In genomic region chr10:111313282-111313681, GRCm38 (mm10) we compare ENCODE assay signal across 29 mouse cellular contexts. TPM values are rescaled to one million over a fixed set of nuclear protein-coding genes. Genes with fewer than 3 reads are reported as not detected.
DNase-seq lines count a peak whose midpoint lies in the region; ATAC-seq lines count a peak whose summit lies in the region.
"Had no signal": no experiment of that assay in that cellular context is flagged by ENCODE, and none has a peak within 500 bp of the region (broad histone marks: within the 10 kb centered on the region; RNA-seq: fewer than 3 reads in every experiment).

No protein-coding gene starts in this region.

- H3K4me1 ChIP-seq in liver, embryonic 11.5 days (replicated peaks; ENCODE audit: control insufficient read depth, insufficient read depth, low read length): no peaks in the 10 kb centered on the region
- H3K4me1 ChIP-seq in limb, embryonic 10.5 days: peaks cover 9% of the 10 kb centered on the region; the same call in 1 of the 2 replicates
- H3K4me1 ChIP-seq: intestine, embryonic 15.5 days; liver, embryonic 15.5 days; midbrain, embryonic 13.5 days had no signal

- H3K27me3 ChIP-seq in liver, embryonic 11.5 days (replicated peaks; ENCODE audit: control insufficient read depth, insufficient read depth, low read length): 0 out of 2 replicates have a peak, but pooled peaks cover 2% of the 10 kb centered on the region
- H3K27me3 ChIP-seq in limb, embryonic 10.5 days (ENCODE audit: low read depth, poor library complexity, severe bottlenecking): no peaks in the 10 kb centered on the region
- H3K27me3 ChIP-seq: intestine, embryonic 15.5 days; liver, embryonic 15.5 days; midbrain, embryonic 13.5 days; Patski had no signal

- DNase-seq in embryo, embryonic 10 days (ENCODE audit: low spot score): peak; percentile 20
- DNase-seq in embryo, embryonic 11 days: no peak
- peak; percentile 20 for DNase-seq in liver, embryonic 11.5 days (ENCODE audit: low spot score)
- DNase-seq in liver: no peak
- DNase-seq in 3T3-L1 (ENCODE audit: low read depth, low spot score): peak; percentile 12
- peak; percentile 20 for DNase-seq in limb, embryonic 10.5 days (ENCODE audit: low spot score)
- DNase-seq in cerebellum, adult 8-10 months: no peak
- DNase-seq: adrenal gland, adult 8-10 months; cerebellum, adult 11-12 months; cerebellum, postnatal 14 days; forebrain, postnatal 0 days; gastrocnemius, postnatal 25 days; heart, adult 2 months; heart, postnatal 36 days; kidney, adult 9 months; kidney, postnatal 25 days; lung, postnatal 14 days; spleen, adult 18-20 months; thymus, postnatal 14 days had no signal

- H3K36me3 ChIP-seq in liver, embryonic 11.5 days (ENCODE audit: control insufficient read depth, insufficient read depth, low read length): no peaks in the 10 kb centered on the region
- no peaks in the 10 kb centered on the region for H3K36me3 ChIP-seq in limb, embryonic 10.5 days
- H3K36me3 ChIP-seq: forebrain, embryonic 10.5 days; G1E; intestine, embryonic 15.5 days; liver, embryonic 15.5 days; midbrain, embryonic 13.5 days had no signal

- no peak overlapping the region for H3K27ac ChIP-seq in liver, embryonic 11.5 days (ENCODE audit: low read depth, low read length)
- no peak overlapping the region for H3K27ac ChIP-seq in limb, embryonic 10.5 days
- H3K27ac ChIP-seq: forebrain, embryonic 10.5 days; heart, adult 2 months; hindbrain, embryonic 14.5 days; intestine, embryonic 15.5 days; layer of hippocampus, adult 2 months; liver, embryonic 15.5 days; midbrain, embryonic 13.5 days had no signal

- no peak overlapping the region for H3K4me3 ChIP-seq in liver, embryonic 11.5 days (ENCODE audit: low read depth, low read length)
- H3K4me3 ChIP-seq in limb, embryonic 10.5 days: no peak overlapping the region
- H3K4me3 ChIP-seq: forebrain, embryonic 10.5 days; heart, adult 2 months; intestine, embryonic 15.5 days; layer of hippocampus, adult 2 months; liver, embryonic 15.5 days; megakaryocyte, embryonic 14.5 days; midbrain, embryonic 13.5 days had no signal

- no peak for ATAC-seq in liver, embryonic 11.5 days (replicated peaks; ENCODE audit: low FRiP score)
- ATAC-seq: activated CD4-positive, CD25-positive, alpha-beta regulatory T cell, adult 4 months; forebrain, postnatal 0 days; intestine, embryonic 15.5 days; midbrain, embryonic 13.5 days; Patski had no signal

- H3K9ac ChIP-seq in liver, embryonic 11.5 days (ENCODE audit: low read depth, low read length): no peak overlapping the region
- H3K9ac ChIP-seq: forebrain, postnatal 0 days; hindbrain, embryonic 14.5 days; intestine, embryonic 15.5 days; liver, embryonic 15.5 days; midbrain, embryonic 13.5 days had no signal

- H3K4me2 ChIP-seq in liver, embryonic 11.5 days: no peak overlapping the region
- H3K4me2 ChIP-seq: hindbrain, embryonic 14.5 days; intestine, embryonic 15.5 days; liver, embryonic 15.5 days; midbrain, embryonic 13.5 days had no signal

- WGBS in liver, embryonic 11.5 days: 76% methylated on average over 6 of the region's 6 CpGs
- WGBS in limb, embryonic 10.5 days: 76% methylated on average over 6 of the region's 6 CpGs

- H3K9me3 ChIP-seq in liver, embryonic 11.5 days (ENCODE audit: control insufficient read depth, low read length): no peaks in the 10 kb centered on the region
- no peaks in the 10 kb centered on the region for H3K9me3 ChIP-seq in limb, embryonic 10.5 days (replicated peaks)
- H3K9me3 ChIP-seq: forebrain, embryonic 10.5 days; G1E; intestine, embryonic 15.5 days; liver, embryonic 15.5 days; midbrain, embryonic 13.5 days had no signal

RNA-seq across cellular contexts. Expression of gene Bbs10, which starts 14.8 kb away (rescaled TPM):
- 3.1 and 4.3 TPM in 2 replicates for polyA plus RNA-seq in liver, embryonic 11.5 days (2014; fragmentation: Nextera tagmentation; extraction: Ambion mirVana)
- 5.4 and 6.7 TPM in 2 replicates for polyA plus RNA-seq in limb, embryonic 10.5 days (2016; fragmentation: Nextera tagmentation; extraction: Ambion mirVana)

Comparison
In these comparisons a context has a peak if more than half of its experiments do, and no peak if none do; other contexts are left out.
1. DNase-seq: peak in embryo, embryonic 10 days (single experiment), liver, embryonic 11.5 days (single experiment), 3T3-L1 (single experiment) and limb, embryonic 10.5 days (single experiment); none in embryo, embryonic 11 days (single experiment), liver (single experiment) and cerebellum, adult 8-10 months (single experiment).